Mouse (Mus musculus) lung, adult 2 months (tissue): ENCODE data around the gene Gsdme. TPM values are rescaled to one million over a fixed set of nuclear protein-coding genes. Genes with fewer than 3 reads are reported as not detected.

ENCODE experiments used
- DNase-seq: peaks from one replicate; pipeline ENCODE4 v3.0.0; 2022
- H3K4me1 ChIP-seq: fragments of 200-500 bp; 2 replicates; pipeline ENCODE4 v1.6.1; 2011; ENCODE audit warnings: low read length; ENCODE audit not compliant: control insufficient read depth, insufficient read depth
- H3K4me3 ChIP-seq: fragments of 200-500 bp; replicated peaks from 2 replicates; pipeline ENCODE3; 2011; ENCODE audit warnings: low read depth, mild to moderate bottlenecking, control low read depth, low read length; ENCODE audit errors: extremely low read depth
- CTCF ChIP-seq: fragments of 200-500 bp; IDR thresholded peaks from 2 replicates; pipeline ENCODE4 v1.5.1; 2011; ENCODE audit warnings: mild to moderate bottlenecking, low read length, control low read depth; ENCODE audit not compliant: insufficient read depth
- POLR2A ChIP-seq: fragments of 200-500 bp; IDR thresholded peaks from 2 replicates; pipeline ENCODE4 v1.6.1; 2011; ENCODE audit warnings: low read depth, mild to moderate bottlenecking, control low read depth, low read length, borderline replicate concordance; ENCODE audit errors: extremely low read depth
- WGBS: fragments of 180-500 bp; shearing (Covaris S2); methylation state at CpG from one replicate; pipeline ENCODE4 v1.1.7; 2018; 5-methylcytosine and 5-hydroxymethylcytosine counted together
- polyA plus RNA-seq: library from polyadenylated mRNA; depleted of rRNA; stranded (reverse); fragments of >200 nt; gene quantifications from 2 replicates; pipeline ENCODE4 v1.2.3, GENCODE M21; 2012

The Gsdme gene
- polyA plus RNA-seq, 1 experiment = 0.75 TPM

DNA sequence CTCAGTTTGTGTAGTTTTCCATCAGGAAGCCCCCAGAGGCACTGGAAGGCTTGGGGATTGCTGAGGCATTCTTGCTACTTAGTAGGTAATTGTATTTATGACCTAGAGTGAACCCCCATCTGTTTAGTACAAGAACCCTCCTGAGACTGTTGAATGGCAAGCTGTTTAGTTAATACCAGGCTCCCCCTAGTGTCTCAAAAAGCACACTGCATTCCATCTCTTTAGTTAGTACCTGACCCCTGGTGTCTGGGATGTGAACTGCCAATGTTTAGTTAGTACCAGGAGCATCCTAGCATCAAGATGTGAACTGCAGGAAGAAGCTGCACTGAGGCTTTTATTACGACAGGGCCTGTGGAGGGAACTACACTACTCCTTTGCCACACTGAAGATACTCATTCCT lies 30.5 kb upstream of the Gsdme start:
- Histone ChIP-seq H3K4me1 (no peaks in the 10 kb centered on the region), H3K4me3 (no peak overlapping the region)
- WGBS = 44% methylated on average over 1 of the region's 1 CpGs
- peak; percentile 37 for DNase-seq
- TF ChIP-seq POLR2A (no peak), CTCF (peak; percentile 33)

DNA sequence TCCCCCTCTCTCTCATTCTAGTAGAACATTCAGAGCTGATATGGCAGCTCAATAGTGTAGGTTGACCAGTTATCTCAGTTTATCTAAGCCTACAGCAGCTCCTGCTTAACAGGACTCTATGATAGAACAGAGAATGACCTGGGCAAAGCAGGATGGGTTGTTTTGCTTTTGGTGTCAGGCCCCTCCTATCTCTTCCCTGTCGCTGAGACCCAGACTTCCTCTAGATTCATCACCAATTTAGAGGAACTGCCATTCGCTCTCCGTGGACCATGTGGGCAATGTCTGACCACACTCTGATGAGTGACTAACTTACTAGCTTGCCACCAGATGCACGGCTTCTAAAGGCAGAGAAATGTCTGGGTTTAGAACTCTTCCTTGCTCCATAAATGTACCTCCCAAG lies 28.0 kb upstream of the Gsdme start:
- Histone ChIP-seq H3K4me1 (no peaks in the 10 kb centered on the region), H3K4me3 (no peak overlapping the region)
- no peak for TF ChIP-seq POLR2A
- TF ChIP-seq CTCF = no peak
- 55% methylated on average over 4 of the region's 4 CpGs for WGBS
- DNase-seq = no peak

DNA sequence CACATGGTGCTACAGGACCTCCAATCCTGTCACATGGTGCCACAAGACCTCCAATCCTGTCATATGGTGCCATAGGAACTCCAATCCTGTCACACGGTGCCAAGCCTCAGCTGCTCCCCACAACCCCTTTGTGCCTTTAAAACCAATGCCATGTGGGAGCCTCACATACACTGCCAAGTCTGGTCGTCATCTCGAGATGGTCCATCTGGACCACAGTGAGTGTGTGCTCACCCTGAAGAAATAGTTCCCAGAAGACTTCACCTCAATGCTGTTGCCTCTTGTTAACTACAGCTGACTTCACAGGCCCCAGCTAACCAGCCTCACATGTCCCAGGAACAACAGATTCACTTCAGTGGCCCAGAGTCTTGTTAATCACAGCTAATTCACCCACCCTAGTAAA lies 23.2 kb upstream of the Gsdme start:
- 84% methylated on average over 3 of the region's 3 CpGs for WGBS
- no peak overlapping the region for H3K4me3 ChIP-seq
- no peaks in the 10 kb centered on the region for H3K4me1 ChIP-seq
- DNase-seq = no peak
- TF ChIP-seq POLR2A = no peak
- no peak for TF ChIP-seq CTCF

DNA sequence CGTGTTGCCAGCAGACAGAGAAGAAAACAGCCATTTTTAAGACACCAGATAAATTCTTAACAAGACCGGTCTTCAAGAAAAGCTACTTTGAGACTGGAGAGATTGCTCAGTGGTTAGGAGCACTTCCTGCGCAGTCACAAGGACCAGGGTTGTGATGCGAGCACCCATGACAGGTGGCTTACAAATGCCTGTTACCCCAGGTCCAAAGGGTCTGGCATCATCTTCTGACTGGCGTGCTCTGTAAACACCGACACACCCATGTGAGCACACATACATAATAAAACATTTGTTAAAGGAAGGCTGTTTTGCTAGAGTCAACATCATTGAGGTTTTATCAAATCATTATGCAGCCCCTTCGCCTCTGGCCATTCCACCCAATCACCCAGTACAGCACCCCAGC lies 16.0 kb upstream of the Gsdme start:
- TF ChIP-seq CTCF (no peak), POLR2A (no peak)
- Histone ChIP-seq H3K4me1 (no peaks in the 10 kb centered on the region), H3K4me3 (no peak overlapping the region)
- 85% methylated on average over 7 of the region's 7 CpGs for WGBS
- DNase-seq = no peak

GRCm38 (mm10) chr6:50273947-50274346 lies 10.3 kb upstream of the Gsdme start:
- H3K4me3 ChIP-seq = no peak overlapping the region
- WGBS = 74% methylated on average over 4 of the region's 4 CpGs
- no peak for DNase-seq
- no peak for TF ChIP-seq POLR2A
- no peak for TF ChIP-seq CTCF
- no peaks in the 10 kb centered on the region for H3K4me1 ChIP-seq

GRCm38 (mm10) chr6:50273416-50273815 lies 9.8 kb upstream of the Gsdme start:
- TF ChIP-seq CTCF (no peak), POLR2A (no peak)
- Histone ChIP-seq H3K4me3 (no peak overlapping the region), H3K4me1 (no peaks in the 10 kb centered on the region)
- WGBS = 75% methylated on average over 1 of the region's 1 CpGs
- no peak for DNase-seq

- TF ChIP-seq CTCF (no peak), POLR2A (no peak)
- 42% methylated on average over 7 of the region's 7 CpGs for WGBS
- Histone ChIP-seq H3K4me3 (no peak overlapping the region), H3K4me1 (peaks cover 3% of the 10 kb centered on the region; the same call in 1 of the 2 replicates)
- DNase-seq = no peak
Observed at GRCm38 (mm10) chr6:50262310-50262709, 1.4 kb downstream of the Gsdme start.

DNA sequence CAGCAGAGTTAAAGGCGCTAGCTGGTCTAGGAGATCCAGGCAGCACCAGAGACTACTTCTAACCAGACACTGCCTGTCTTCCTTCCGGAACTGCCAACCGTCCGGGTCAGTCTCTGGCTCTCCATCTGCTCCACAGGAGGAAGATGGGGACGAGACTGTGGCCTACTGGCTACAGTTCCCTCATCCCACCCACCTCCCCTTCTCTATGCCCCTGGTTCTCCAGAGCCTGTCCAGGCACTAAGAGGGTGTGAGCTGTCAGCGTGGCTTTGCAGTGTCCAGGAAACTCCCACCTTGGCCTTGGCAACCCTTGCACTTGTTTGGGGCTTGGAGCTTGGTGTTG lies 1.8 kb downstream of the Gsdme start:
- Histone ChIP-seq H3K4me1 (peaks cover 3% of the 10 kb centered on the region; the same call in 1 of the 2 replicates), H3K4me3 (peak overlapping the region; percentile 7)
- no peak for TF ChIP-seq POLR2A
- TF ChIP-seq CTCF = no peak
- no peak for DNase-seq
- 6% methylated on average over 6 of the region's 6 CpGs for WGBS

DNA sequence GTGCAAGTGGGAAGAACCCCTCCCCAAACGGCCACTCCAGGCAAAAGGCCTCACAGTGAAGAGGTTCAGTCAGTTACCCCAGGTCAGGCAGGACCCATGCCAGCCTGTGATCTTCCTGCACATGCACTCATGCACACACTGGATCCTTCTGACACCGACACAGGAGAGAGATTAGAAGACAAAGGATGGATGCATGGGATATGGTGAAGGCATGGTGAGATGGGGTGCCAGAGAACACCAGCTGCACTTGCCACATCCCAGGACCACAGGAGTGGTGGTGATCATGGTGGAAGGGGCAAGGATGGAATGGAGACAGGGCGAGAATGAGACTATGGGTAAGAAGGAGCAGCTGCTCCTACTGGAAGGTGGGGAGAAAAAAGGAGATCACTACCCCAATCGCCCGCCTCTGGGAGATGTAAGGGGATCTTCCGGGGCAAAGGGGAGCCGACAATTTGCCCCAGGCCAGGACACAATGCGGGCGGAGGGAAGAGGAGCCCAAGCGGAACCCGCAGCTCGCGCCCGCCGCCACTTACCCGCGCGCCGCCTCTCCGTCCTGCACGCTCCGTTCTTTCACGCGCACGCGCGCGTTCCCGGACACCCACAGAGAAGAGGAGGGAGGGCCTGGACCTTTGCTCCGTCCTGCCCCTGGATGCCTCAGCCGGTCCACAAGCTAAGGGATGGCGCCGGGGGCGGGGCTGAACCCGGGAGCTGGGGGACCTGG lies 2.3 kb downstream of the Gsdme start:
- peak; percentile 49 for DNase-seq
- H3K4me1 ChIP-seq = peaks cover 3% of the 10 kb centered on the region; the same call in 1 of the 2 replicates
- TF ChIP-seq POLR2A (no peak), CTCF (no peak)
- peak overlapping the region; percentile 7 for H3K4me3 ChIP-seq
- 3% methylated on average over 35 of the region's 35 CpGs for WGBS

GRCm38 (mm10) chr6:50255356-50255755 lies 8.3 kb downstream of the Gsdme start:
- WGBS = 49% methylated on average over 5 of the region's 5 CpGs
- no peak for DNase-seq
- TF ChIP-seq POLR2A = no peak
- TF ChIP-seq CTCF = no peak
- Histone ChIP-seq H3K4me3 (no peak overlapping the region), H3K4me1 (peaks cover 2% of the 10 kb centered on the region; the same call in 1 of the 2 replicates)
